Mouse (Mus musculus): ENCODE data around the gene Spata45. TPM values are rescaled to one million over a fixed set of nuclear protein-coding genes. Genes with fewer than 3 reads are reported as not detected.

Spata45 gene
- polyA plus RNA-seq (2015; fragmentation: Illumina TruSeq; extraction: RNeasy Lipid Tissue Mini Kit (QIAGEN cat#74804); ENCODE audit: low read depth, low replicate concordance), result not detected

DNA sequence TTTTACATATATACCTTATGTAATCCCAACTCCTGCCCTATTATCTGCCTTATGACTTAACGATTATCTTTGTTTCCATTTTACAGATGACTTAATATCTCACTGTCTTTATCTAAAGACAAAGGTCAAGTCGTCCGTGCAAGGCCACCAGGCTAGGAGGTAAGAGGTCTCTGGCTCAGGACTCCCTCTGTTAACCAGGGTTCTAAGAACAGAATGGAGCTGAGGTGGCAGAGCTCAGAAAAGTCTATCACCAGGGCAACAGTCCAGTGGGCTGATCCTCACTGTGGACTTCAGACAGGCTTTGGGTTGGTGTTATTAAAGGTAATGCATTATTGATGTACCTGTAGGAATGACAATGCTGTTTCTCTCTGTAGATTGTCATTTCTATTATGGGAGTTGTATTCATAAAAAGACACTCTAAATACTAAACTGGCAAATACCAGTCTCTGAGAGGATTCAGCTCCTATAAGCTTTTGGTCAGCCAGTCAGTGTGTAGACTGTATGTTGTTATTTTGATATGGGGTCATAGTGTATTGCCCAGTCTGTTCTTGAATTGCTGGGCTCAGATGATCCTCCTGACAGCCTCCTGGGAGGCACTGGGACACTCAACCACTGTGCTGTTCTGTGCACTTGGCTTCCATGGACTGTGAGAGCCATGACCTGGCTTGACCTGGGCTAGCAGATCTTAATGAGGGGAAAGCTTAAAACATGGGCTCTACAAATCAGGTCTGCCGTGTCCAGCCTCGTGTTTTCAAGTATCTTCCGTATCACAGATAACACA, at the start of gene Spata45:
Gene Spata45, plus strand, starts transcription at position 86 of the 781 bp plus-strand sequence.

DNA sequence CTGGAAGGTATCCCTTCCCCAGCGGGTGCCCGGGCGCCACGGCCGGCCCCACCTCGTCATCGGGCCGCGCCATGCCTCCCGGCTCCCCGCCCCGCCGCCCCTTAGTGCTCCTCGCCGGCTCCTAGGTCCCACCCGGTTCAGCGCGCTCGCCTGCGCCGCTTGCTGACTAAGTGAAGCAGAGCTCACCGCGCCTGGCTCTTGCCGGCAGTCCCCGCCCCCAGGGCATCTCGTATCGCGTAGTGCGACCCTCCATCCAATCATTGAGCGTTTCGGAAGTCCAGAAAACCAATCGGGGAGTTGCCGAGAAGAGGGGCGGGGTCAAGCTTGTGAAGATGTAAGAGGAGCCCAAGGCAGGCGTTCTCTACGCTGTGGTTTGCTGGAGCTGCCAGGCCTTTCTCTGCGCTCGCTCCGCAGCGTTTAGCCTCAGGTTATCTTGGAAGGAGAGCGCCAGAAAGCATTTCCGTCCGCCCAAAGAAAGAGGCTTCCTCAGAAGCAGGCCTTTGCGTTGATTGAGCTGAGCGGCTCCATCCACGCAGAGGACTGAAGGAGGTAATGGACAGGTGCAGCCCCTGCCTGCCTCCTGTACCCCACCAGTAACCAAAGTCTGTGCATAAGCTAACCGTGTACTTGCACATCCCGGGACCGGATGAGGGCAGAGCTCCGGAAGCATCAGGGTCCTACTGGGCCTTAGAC, 10.3 kb upstream of the Spata45 start, which contains the start of gene Flvcr1:
Gene Flvcr1, minus strand, starts transcription at position 138 of the 693 bp plus-strand sequence.

GRCm38 (mm10) chr1:191062781-191063485, 26.5 kb downstream of the Spata45 start, which contains the start of the genes Tatdn3 and Nsl1:
Gene Tatdn3 (minus strand): TSS chr1:191062932.
Gene Nsl1 (plus strand): TSS chr1:191063012.

Other genes starting within 250 kb of the Spata45 start
- gene Rps6kc1, start 124.9 kb upstream of the Spata45 start, polyA plus RNA-seq (2015; fragmentation: Illumina TruSeq; extraction: RNeasy Lipid Tissue Mini Kit (QIAGEN cat#74804); ENCODE audit: low read depth, low replicate concordance), result 31.4 TPM
- 45.7 TPM for gene Angel2, start 111.5 kb upstream of the Spata45 start, polyA plus RNA-seq (2015; fragmentation: Illumina TruSeq; extraction: RNeasy Lipid Tissue Mini Kit (QIAGEN cat#74804); ENCODE audit: low read depth, low replicate concordance)
- gene Vash2, start 57.3 kb upstream of the Spata45 start, polyA plus RNA-seq (2015; fragmentation: Illumina TruSeq; extraction: RNeasy Lipid Tissue Mini Kit (QIAGEN cat#74804); ENCODE audit: low read depth, low replicate concordance), result 2.4 TPM
- gene Flvcr1, start 10.5 kb upstream of the Spata45 start, polyA plus RNA-seq (2015; fragmentation: Illumina TruSeq; extraction: RNeasy Lipid Tissue Mini Kit (QIAGEN cat#74804); ENCODE audit: low read depth, low replicate concordance), result 12.0 TPM
- gene Tatdn3, start 26.3 kb downstream of the Spata45 start, polyA plus RNA-seq (2015; fragmentation: Illumina TruSeq; extraction: RNeasy Lipid Tissue Mini Kit (QIAGEN cat#74804); ENCODE audit: low read depth, low replicate concordance), result 40.3 TPM
- gene Nsl1, start 26.4 kb downstream of the Spata45 start, polyA plus RNA-seq (2015; fragmentation: Illumina TruSeq; extraction: RNeasy Lipid Tissue Mini Kit (QIAGEN cat#74804); ENCODE audit: low read depth, low replicate concordance), result 1.3 TPM
- 2.5 TPM for gene Batf3, start 61.2 kb downstream of the Spata45 start, polyA plus RNA-seq (2015; fragmentation: Illumina TruSeq; extraction: RNeasy Lipid Tissue Mini Kit (QIAGEN cat#74804); ENCODE audit: low read depth, low replicate concordance)
- gene Fam71a, start 128.2 kb downstream of the Spata45 start, polyA plus RNA-seq (2015; fragmentation: Illumina TruSeq; extraction: RNeasy Lipid Tissue Mini Kit (QIAGEN cat#74804); ENCODE audit: low read depth, low replicate concordance), result not detected
- 2.0 TPM for gene Atf3, start 181.4 kb downstream of the Spata45 start, polyA plus RNA-seq (2015; fragmentation: Illumina TruSeq; extraction: RNeasy Lipid Tissue Mini Kit (QIAGEN cat#74804); ENCODE audit: low read depth, low replicate concordance)

All from brain, adult 10 weeks (tissue).